Mouse (Mus musculus): Measurements from ENCODE around the gene Gys1.
"Not testable (repeated sequence)": the region's sequence is repeated elsewhere in the genome, so short reads cannot be mapped to it uniquely, and the experiment has no call there.

The Gys1 gene

GRCm38 (mm10) chr7:45457204-45458060 is 22.8 kb downstream of the Gys1 start:
- DNase-seq: no peak

- peak; percentile 90 for DNase-seq
These were observed 24.3 kb downstream of the Gys1 start for GRCm38 (mm10) chr7:45458748-45459563.

- DNase-seq: peak; percentile 99
These were observed 25.0 kb downstream of the Gys1 start, which contains the start of gene Ftl1 for GRCm38 (mm10) chr7:45459564-45460140. Ftl1 (minus strand) TSS chr7:45459884.

- no peak for DNase-seq
These were observed 25.7 kb downstream of the Gys1 start for GRCm38 (mm10) chr7:45460377-45460776.

- peak; percentile 68 for DNase-seq
These were observed 26.2 kb downstream of the Gys1 start for GRCm38 (mm10) chr7:45460860-45461314.

- DNase-seq: peak; percentile 42
These were observed 26.7 kb downstream of the Gys1 start for GRCm38 (mm10) chr7:45461326-45461725.

GRCm38 (mm10) chr7:45461781-45462180 is 27.1 kb downstream of the Gys1 start:
- DNase-seq: no peak

GRCm38 (mm10) chr7:45462325-45462724 is 27.7 kb downstream of the Gys1 start:
- DNase-seq: no peak

GRCm38 (mm10) chr7:45462868-45463267 is 28.2 kb downstream of the Gys1 start:
- DNase-seq: not testable (repeated sequence)

GRCm38 (mm10) chr7:45463987-45464778 is 29.5 kb downstream of the Gys1 start:
- no peak for DNase-seq

- no peak for DNase-seq
These were observed 30.5 kb downstream of the Gys1 start for GRCm38 (mm10) chr7:45465112-45465511.

GRCm38 (mm10) chr7:45465549-45465948 is 30.9 kb downstream of the Gys1 start:
- no peak for DNase-seq

- peak; percentile 100 for DNase-seq
These were observed 31.8 kb downstream of the Gys1 start, which contains the start of gene Bax for GRCm38 (mm10) chr7:45466283-45467089. Bax (minus strand) TSS chr7:45466898.

GRCm38 (mm10) chr7:45467090-45467670 is 32.5 kb downstream of the Gys1 start:
- DNase-seq: no peak

- peak; percentile 86 for DNase-seq
These were observed 36.2 kb downstream of the Gys1 start for GRCm38 (mm10) chr7:45470869-45471268.

GRCm38 (mm10) chr7:45475291-45475969 is 40.8 kb downstream of the Gys1 start:
- no peak for DNase-seq

GRCm38 (mm10) chr7:45476453-45476852 is 41.8 kb downstream of the Gys1 start:
- DNase-seq: no peak

- DNase-seq: peak; percentile 78
These were observed 42.4 kb downstream of the Gys1 start for GRCm38 (mm10) chr7:45477003-45477402.

GRCm38 (mm10) chr7:45478774-45479173 is 44.1 kb downstream of the Gys1 start:
- DNase-seq: no peak

- DNase-seq: not testable (repeated sequence)
These were observed 45.7 kb downstream of the Gys1 start for GRCm38 (mm10) chr7:45480310-45480709.
